Mouse (Mus musculus): ENCODE data around the gene Crybg3. TPM values are rescaled to one million over a fixed set of nuclear protein-coding genes. Genes with fewer than 3 reads are reported as not detected.

Gene Crybg3
- polyA plus RNA-seq (2014; fragmentation: Nextera tagmentation; extraction: Ambion mirVana), result 7.3 and 9.7 TPM in 2 replicates

DNA sequence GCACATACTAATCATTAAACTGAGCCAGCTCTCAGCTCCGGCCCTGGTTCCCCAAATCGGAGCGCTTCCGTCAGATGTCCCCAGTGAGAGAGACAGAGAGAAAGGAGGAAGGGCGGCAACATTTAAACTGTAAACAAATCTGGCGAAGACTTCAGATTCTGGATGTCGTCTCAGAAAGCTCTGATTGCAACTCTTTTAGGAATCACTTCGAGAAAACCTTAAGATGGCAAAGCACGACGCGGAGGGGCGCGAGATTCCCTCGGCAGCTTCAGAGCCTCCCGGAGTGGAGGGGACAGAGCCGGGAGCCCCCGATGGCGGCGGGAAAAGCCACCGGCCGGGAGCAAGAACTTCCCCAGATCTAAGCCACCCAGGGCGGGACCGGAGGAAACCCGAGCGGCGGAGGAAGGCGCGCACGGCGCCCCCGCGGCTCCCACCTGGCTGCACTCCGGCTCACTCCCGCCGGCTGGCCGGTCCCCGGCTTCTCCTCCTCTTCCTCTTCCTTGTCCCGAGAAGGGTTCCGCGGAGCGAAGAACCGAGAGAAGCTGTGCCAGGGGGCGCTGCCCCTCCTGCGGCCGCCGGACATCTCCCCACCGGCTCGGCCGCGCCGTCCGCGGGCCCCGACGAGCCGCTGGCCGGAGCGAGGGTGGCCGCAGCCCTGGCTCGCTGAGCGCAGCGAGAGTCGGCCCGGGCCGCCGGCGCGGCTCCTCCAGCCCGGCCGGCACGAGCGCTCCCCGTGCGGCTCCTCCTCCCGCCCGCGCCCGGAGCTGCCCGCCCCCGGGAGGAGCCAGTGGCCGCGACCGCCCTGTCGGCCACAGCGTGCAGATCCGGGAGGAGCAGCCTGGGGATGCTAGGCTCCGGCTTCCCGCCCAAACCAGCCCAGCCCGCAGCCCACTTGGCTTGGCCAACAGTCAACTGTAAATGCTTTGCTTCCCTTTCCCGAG is at the start of gene Crybg3:
Gene Crybg3 (minus strand): TSS at position 669 of the 941 bp plus-strand sequence.
- ATAC-seq (ENCODE audit: insufficient number of reproducible peaks, low FRiP score, low TSS enrichment, low read depth), result peak; percentile 91
- H3K36me3 ChIP-seq (ENCODE audit: control insufficient read depth, insufficient read depth, low read length), result no peaks in the 10 kb centered on the region
- no peaks in the 10 kb centered on the region for H3K27me3 ChIP-seq (ENCODE audit: control insufficient read depth, insufficient read depth, low read length)
- peak within 1 kb of the TSS; percentile 86 for H3K9ac ChIP-seq (ENCODE audit: low read length)
- peak within 1 kb of the TSS; percentile 66 for H3K4me2 ChIP-seq (ENCODE audit: low read depth, severe bottlenecking)
- no peaks in the 10 kb centered on the region for H3K9me3 ChIP-seq (ENCODE audit: control insufficient read depth, low read length)
- peaks cover 7% of the 10 kb centered on the region; the same call in 1 of the 2 replicates for H3K4me1 ChIP-seq (ENCODE audit: control insufficient read depth, insufficient read depth, low read length)
- peak; percentile 83 for DNase-seq (ENCODE audit: low spot score)
- under 1% methylated on average over 77 of the region's 90 CpGs for WGBS
- H3K27ac ChIP-seq (replicated peaks; ENCODE audit: low read depth, low read length), result peak within 1 kb of the TSS; percentile 52; the same call in 1 of the 2 replicates
- peak within 1 kb of the TSS; percentile 72 for H3K4me3 ChIP-seq (ENCODE audit: low read depth, low read length)

DNA sequence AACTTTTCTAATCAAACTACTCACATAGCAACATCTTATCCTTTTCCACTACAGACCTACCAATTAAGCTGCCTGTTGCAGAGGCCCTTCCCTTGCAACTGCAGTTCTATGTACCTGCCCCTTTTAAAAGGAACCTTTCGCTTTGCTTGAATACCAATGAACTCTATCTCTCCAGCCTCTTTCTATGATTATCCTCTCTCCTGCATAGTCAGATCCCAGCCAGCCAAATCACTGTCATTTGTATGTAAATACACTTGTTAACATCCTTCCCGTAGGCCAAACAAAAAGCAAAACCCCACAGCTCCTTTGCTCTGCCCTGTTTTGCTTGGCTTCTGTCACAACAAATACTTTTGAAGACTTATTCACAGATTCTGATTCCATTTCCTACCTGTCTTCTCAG is 43.0 kb upstream of the Crybg3 start:
- H3K27ac ChIP-seq (replicated peaks; ENCODE audit: low read depth, low read length), result no peak overlapping the region
- no peaks in the 10 kb centered on the region for H3K9me3 ChIP-seq (ENCODE audit: control insufficient read depth, low read length)
- DNase-seq (ENCODE audit: low spot score) (no peak), ATAC-seq (ENCODE audit: insufficient number of reproducible peaks, low FRiP score, low TSS enrichment, low read depth) (no peak)
- no peak overlapping the region for H3K4me3 ChIP-seq (ENCODE audit: low read depth, low read length)
- WGBS, result 58% methylated on average over 2 of the region's 2 CpGs
- no peak overlapping the region for H3K4me2 ChIP-seq (ENCODE audit: low read depth, severe bottlenecking)
- no peak overlapping the region for H3K9ac ChIP-seq (ENCODE audit: low read length)
- H3K36me3 ChIP-seq (ENCODE audit: control insufficient read depth, insufficient read depth, low read length), result no peaks in the 10 kb centered on the region
- H3K4me1 ChIP-seq (ENCODE audit: control insufficient read depth, insufficient read depth, low read length), result no peaks in the 10 kb centered on the region
- no peaks in the 10 kb centered on the region for H3K27me3 ChIP-seq (ENCODE audit: control insufficient read depth, insufficient read depth, low read length)

DNA sequence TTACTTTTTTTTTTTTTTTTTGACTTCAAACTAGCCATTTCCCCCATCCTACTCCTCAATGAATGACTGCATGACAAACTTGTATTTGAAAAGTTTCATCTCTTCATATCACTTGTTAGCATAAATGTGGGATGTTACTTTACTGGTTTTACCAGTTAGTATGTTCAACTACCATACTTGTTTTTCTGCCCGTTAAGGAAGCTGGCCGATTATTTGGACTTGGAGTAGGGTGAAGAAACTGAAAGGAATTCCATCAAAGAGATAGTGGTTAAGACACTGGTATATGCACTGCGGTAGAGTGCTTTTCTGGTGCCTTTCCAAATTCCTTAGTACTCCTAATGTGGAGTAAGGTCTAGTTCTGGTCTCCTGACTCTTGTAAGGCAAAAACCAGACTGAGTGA is 39.2 kb upstream of the Crybg3 start:
- H3K4me3 ChIP-seq (ENCODE audit: low read depth, low read length), result no peak overlapping the region

DNA sequence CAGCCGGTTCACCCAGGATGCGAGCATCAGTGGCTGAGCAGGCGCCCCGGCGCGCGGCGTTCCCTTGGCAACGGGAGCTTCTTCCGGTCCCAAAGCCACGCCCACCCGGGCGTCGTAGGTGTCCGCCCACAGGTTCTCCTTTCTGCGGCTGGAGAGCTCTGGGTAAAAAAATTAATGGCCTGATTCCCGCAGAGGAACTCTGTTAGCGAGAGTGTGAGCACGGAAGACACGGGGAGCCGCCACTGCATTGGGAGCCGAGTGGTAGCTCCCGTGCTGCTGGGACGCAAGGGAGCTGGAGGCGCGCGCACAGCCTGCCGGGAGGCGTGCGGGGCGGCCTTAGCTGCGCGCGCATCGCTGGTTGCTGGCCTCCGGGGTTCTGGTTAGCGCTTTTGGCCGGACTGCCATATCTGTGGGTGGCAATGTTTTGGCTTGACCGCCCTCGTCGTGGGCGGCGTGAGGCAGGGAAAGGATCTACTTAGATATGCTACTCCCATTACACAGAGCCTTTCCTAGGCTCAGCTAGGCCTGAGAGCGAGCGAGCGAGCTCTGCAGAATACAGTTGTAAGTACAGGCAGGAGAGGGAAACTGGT is 38.4 kb upstream of the Crybg3 start, which contains the start of gene Arl6:
Gene Arl6 (minus strand): TSS at position 290 of the 590 bp plus-strand sequence.
- peak; percentile 98 for ATAC-seq (ENCODE audit: insufficient number of reproducible peaks, low FRiP score, low TSS enrichment, low read depth)
- peak within 1 kb of the TSS; percentile 95 for H3K27ac ChIP-seq (replicated peaks; ENCODE audit: low read depth, low read length)
- H3K9ac ChIP-seq (ENCODE audit: low read length), result peak within 1 kb of the TSS; percentile 70
- no peaks in the 10 kb centered on the region for H3K27me3 ChIP-seq (ENCODE audit: control insufficient read depth, insufficient read depth, low read length)
- no peaks in the 10 kb centered on the region for H3K4me1 ChIP-seq (ENCODE audit: control insufficient read depth, insufficient read depth, low read length)
- H3K36me3 ChIP-seq (ENCODE audit: control insufficient read depth, insufficient read depth, low read length), result no peaks in the 10 kb centered on the region
- H3K9me3 ChIP-seq (ENCODE audit: control insufficient read depth, low read length), result no peaks in the 10 kb centered on the region
- WGBS, result under 1% methylated on average over 46 of the region's 46 CpGs
- peak within 1 kb of the TSS; percentile 44 for H3K4me2 ChIP-seq (ENCODE audit: low read depth, severe bottlenecking)
- peak; percentile 94 for DNase-seq (ENCODE audit: low spot score)
- peak within 1 kb of the TSS; percentile 69 for H3K4me3 ChIP-seq (ENCODE audit: low read depth, low read length)

More for the DNA sequence above, 39.2 kb upstream of the Crybg3 start:
- Histone ChIP-seq H3K27ac (replicated peaks; ENCODE audit: low read depth, low read length) (no peak overlapping the region), H3K4me2 (ENCODE audit: low read depth, severe bottlenecking) (no peak overlapping the region), H3K36me3 (ENCODE audit: control insufficient read depth, insufficient read depth, low read length) (no peaks in the 10 kb centered on the region), H3K9ac (ENCODE audit: low read length) (no peak overlapping the region), H3K27me3 (ENCODE audit: control insufficient read depth, insufficient read depth, low read length) (no peaks in the 10 kb centered on the region), H3K4me1 (ENCODE audit: control insufficient read depth, insufficient read depth, low read length) (no peaks in the 10 kb centered on the region), H3K9me3 (ENCODE audit: control insufficient read depth, low read length) (no peaks in the 10 kb centered on the region)
- DNase-seq (ENCODE audit: low spot score) (no peak), ATAC-seq (ENCODE audit: insufficient number of reproducible peaks, low FRiP score, low TSS enrichment, low read depth) (no peak)
- WGBS, result 90% methylated on average over 3 of the region's 3 CpGs

DNA sequence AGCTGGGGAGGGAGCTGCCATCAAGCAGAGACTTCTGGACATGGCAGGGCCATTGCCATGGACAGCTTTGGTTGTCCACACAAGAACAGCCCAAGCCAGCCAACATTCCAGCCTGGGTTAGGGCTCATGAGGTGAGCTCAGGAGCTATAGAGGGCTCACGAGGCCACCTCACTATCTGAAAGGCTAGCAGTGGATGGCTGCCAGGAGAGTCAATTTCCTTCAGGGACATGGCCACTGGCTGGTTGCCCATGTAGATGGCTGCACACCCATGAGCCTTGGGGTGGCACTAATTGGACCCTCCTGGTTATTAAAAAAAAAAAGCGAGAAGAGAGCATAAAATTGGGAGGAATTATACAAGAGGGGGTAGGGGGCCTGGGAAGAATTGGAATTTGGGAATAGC is 33.8 kb upstream of the Crybg3 start:
- DNase-seq (ENCODE audit: low spot score), result no peak
- 80% methylated on average over 2 of the region's 2 CpGs for WGBS
- no peak overlapping the region for H3K27ac ChIP-seq (replicated peaks; ENCODE audit: low read depth, low read length)
- no peaks in the 10 kb centered on the region for H3K4me1 ChIP-seq (ENCODE audit: control insufficient read depth, insufficient read depth, low read length)
- H3K9ac ChIP-seq (ENCODE audit: low read length), result no peak overlapping the region
- no peak overlapping the region for H3K4me2 ChIP-seq (ENCODE audit: low read depth, severe bottlenecking)
- no peaks in the 10 kb centered on the region for H3K27me3 ChIP-seq (ENCODE audit: control insufficient read depth, insufficient read depth, low read length)
- ATAC-seq (ENCODE audit: insufficient number of reproducible peaks, low FRiP score, low TSS enrichment, low read depth), result no peak
- H3K9me3 ChIP-seq (ENCODE audit: control insufficient read depth, low read length), result no peaks in the 10 kb centered on the region
- no peaks in the 10 kb centered on the region for H3K36me3 ChIP-seq (ENCODE audit: control insufficient read depth, insufficient read depth, low read length)
- no peak overlapping the region for H3K4me3 ChIP-seq (ENCODE audit: low read depth, low read length)

DNA sequence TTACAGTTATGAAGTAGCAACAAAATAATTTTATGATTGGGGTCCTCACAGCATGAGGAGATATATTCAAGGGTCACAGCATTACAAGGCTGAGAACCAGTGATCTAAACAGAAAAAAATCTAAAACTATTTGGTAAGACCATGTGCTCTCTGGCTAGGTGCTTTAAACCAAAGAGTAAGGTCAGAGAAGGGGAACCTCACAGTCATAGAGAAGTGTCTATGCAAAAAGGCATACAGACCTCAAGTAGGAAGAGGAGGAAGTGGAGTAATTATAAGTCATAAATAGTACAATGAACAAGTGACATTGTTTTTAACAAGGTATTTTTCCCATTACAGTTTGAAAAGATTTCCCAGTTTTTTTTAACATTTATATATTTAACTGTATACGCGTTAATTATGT is 20.8 kb upstream of the Crybg3 start:
- WGBS, result 98% methylated on average over 2 of the region's 2 CpGs
- H3K4me3 ChIP-seq (ENCODE audit: low read depth, low read length), result no peak overlapping the region
- H3K27ac ChIP-seq (replicated peaks; ENCODE audit: low read depth, low read length), result no peak overlapping the region
- no peaks in the 10 kb centered on the region for H3K9me3 ChIP-seq (ENCODE audit: control insufficient read depth, low read length)
- ATAC-seq (ENCODE audit: insufficient number of reproducible peaks, low FRiP score, low TSS enrichment, low read depth) (no peak), DNase-seq (ENCODE audit: low spot score) (no peak)
- H3K4me2 ChIP-seq (ENCODE audit: low read depth, severe bottlenecking), result no peak overlapping the region
- no peak overlapping the region for H3K9ac ChIP-seq (ENCODE audit: low read length)
- H3K27me3 ChIP-seq (ENCODE audit: control insufficient read depth, insufficient read depth, low read length), result no peaks in the 10 kb centered on the region
- H3K36me3 ChIP-seq (ENCODE audit: control insufficient read depth, insufficient read depth, low read length), result no peaks in the 10 kb centered on the region
- H3K4me1 ChIP-seq (ENCODE audit: control insufficient read depth, insufficient read depth, low read length), result no peaks in the 10 kb centered on the region

DNA sequence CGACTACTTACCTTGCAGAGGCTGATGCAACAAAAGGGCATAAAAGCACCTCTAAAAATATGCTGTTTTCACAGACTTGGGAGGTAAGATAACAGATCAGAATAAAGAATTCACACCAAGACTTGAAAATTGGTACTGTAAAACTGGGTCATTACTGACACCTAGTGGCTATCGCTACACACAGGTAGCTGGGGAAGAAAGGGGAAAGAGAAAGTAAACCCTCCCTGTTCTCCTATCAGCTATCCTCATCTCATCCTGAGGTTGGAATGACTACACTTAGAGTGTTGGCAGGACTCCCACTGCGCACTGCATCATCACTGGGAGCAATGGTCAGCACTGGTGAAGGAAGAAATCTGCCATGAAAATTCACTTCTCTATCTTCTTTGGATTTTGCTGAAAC is 16.4 kb upstream of the Crybg3 start:
- no peak overlapping the region for H3K9ac ChIP-seq (ENCODE audit: low read length)
- H3K36me3 ChIP-seq (ENCODE audit: control insufficient read depth, insufficient read depth, low read length), result no peaks in the 10 kb centered on the region
- no peak for DNase-seq (ENCODE audit: low spot score)
- no peaks in the 10 kb centered on the region for H3K27me3 ChIP-seq (ENCODE audit: control insufficient read depth, insufficient read depth, low read length)
- ATAC-seq (ENCODE audit: insufficient number of reproducible peaks, low FRiP score, low TSS enrichment, low read depth), result no peak
- no peaks in the 10 kb centered on the region for H3K9me3 ChIP-seq (ENCODE audit: control insufficient read depth, low read length)
- no peaks in the 10 kb centered on the region for H3K4me1 ChIP-seq (ENCODE audit: control insufficient read depth, insufficient read depth, low read length)
- 35% methylated on average over 3 of the region's 3 CpGs for WGBS
- no peak overlapping the region for H3K4me3 ChIP-seq (ENCODE audit: low read depth, low read length)
- H3K4me2 ChIP-seq (ENCODE audit: low read depth, severe bottlenecking), result no peak overlapping the region
- no peak overlapping the region for H3K27ac ChIP-seq (replicated peaks; ENCODE audit: low read depth, low read length)

DNA sequence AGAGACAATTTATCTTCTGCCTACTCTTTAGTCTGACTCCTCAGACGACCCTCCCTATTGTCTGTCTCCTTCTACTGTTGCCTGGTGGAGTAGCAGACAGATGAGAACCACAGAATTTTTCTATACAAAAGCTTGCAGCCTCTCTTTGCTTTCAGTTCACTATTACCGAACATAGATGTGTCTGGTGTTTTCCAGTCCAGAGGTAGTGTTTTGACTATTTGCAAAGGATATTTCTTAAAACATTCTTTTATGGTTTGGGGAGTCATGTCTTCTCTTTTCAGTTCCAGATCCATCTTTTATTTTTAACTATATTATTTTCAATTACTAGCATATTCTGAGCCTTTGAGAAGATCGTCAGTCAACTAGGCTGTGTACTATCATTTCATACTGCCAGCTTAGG is 14.9 kb upstream of the Crybg3 start:
- Histone ChIP-seq H3K36me3 (ENCODE audit: control insufficient read depth, insufficient read depth, low read length) (peaks cover 2% of the 10 kb centered on the region; the same call in 1 of the 2 replicates), H3K4me3 (ENCODE audit: low read depth, low read length) (no peak overlapping the region), H3K27ac (replicated peaks; ENCODE audit: low read depth, low read length) (no peak overlapping the region), H3K4me2 (ENCODE audit: low read depth, severe bottlenecking) (no peak overlapping the region), H3K9ac (ENCODE audit: low read length) (no peak overlapping the region), H3K27me3 (ENCODE audit: control insufficient read depth, insufficient read depth, low read length) (no peaks in the 10 kb centered on the region), H3K4me1 (ENCODE audit: control insufficient read depth, insufficient read depth, low read length) (no peaks in the 10 kb centered on the region), H3K9me3 (ENCODE audit: control insufficient read depth, low read length) (no peaks in the 10 kb centered on the region)
- DNase-seq (ENCODE audit: low spot score) (no peak), ATAC-seq (ENCODE audit: insufficient number of reproducible peaks, low FRiP score, low TSS enrichment, low read depth) (no peak)
- 77% methylated on average over 3 of the region's 3 CpGs for WGBS

All from limb, embryonic 11.5 days (tissue).